Mouse (Mus musculus) thymus, adult 2 months (tissue): Measurements from ENCODE around the gene Gnb1.

Source experiments
- CTCF ChIP-seq: fragments of 200-500 bp; IDR thresholded peaks from 2 replicates; pipeline ENCODE4 v1.5.1; 2012; ENCODE audit warnings: mild to moderate bottlenecking, control low read depth, low read length, moderate library complexity, borderline replicate concordance; ENCODE audit not compliant: control insufficient read depth, poor library complexity, insufficient read depth; ENCODE audit errors: extremely low read depth
- POLR2A ChIP-seq: fragments of 200-500 bp; IDR thresholded peaks from 2 replicates; pipeline ENCODE4 v1.6.1; 2012; ENCODE audit warnings: mild to moderate bottlenecking, low read length, control low read depth, moderate library complexity; ENCODE audit not compliant: control insufficient read depth, poor library complexity, insufficient read depth; ENCODE audit errors: extremely low read depth

- TF ChIP-seq POLR2A (no peak), CTCF (no peak)
Measured at GRCm38 (mm10) chr4:155491529-155492130, 469 bp downstream of the Gnb1 start.
